Mouse (Mus musculus) testis, adult 2 months (tissue): ENCODE results near the gene Hdac11.

Experiments
- CTCF ChIP-seq: fragments of 200-500 bp; IDR thresholded peaks from 2 replicates; pipeline ENCODE4 v1.5.1; 2012; ENCODE audit warnings: low read depth, mild to moderate bottlenecking, inconsistent platforms, low read length, moderate library complexity; ENCODE audit not compliant: control insufficient read depth, insufficient read depth, insufficient replicate concordance
- POLR2A ChIP-seq: fragments of 200-500 bp; IDR thresholded peaks from 2 replicates; pipeline ENCODE4 v1.6.1; 2012; ENCODE audit warnings: low read depth, mild to moderate bottlenecking, inconsistent platforms, low read length, moderate library complexity; ENCODE audit not compliant: control insufficient read depth

DNA sequence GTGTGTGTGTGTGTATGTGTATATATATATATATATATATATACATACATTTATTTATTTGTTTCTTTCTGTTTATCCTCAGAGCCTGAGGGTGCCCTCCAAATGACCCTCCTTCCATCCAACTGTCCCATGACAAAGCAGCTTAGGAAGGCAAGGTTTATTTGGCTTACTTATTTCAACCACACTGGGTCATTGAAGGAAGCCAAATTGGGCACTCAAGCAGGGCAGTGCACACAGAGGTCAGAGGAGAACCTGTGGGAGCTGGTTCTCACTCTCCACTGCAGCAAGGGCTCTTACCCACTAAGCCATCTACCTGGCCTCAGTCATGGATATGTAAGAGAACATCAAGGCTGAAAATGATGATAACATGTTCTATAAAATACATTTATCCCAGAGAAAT is 37.9 kb upstream of the Hdac11 start:
- TF ChIP-seq CTCF (no peak), POLR2A (no peak)
